Mouse (Mus musculus): ENCODE measurements at regions not wholly inside any gene's neighbourhood (a gene's known extent, or its start where the extent isn't known, plus 50 kb on each side); places are given as distances from the start of the nearest gene placed in this dataset.

- Histone ChIP-seq H3K4me3 (ENCODE audit: low read depth, low read length) (no peak overlapping the region), H3K27me3 (ENCODE audit: control insufficient read depth, insufficient read depth, low read length) (no peaks in the 10 kb centered on the region), H3K36me3 (ENCODE audit: control insufficient read depth, insufficient read depth, low read length) (no peaks in the 10 kb centered on the region), H3K4me1 (ENCODE audit: control insufficient read depth, insufficient read depth, insufficient read length, low read length) (no peaks in the 10 kb centered on the region), H3K27ac (ENCODE audit: insufficient read depth, low read depth, low read length) (no peak overlapping the region)
- 83% methylated on average over 5 of the region's 5 CpGs for WGBS
- TF ChIP-seq POLR2A (IDR thresholded peaks at IDR 0.05; ENCODE audit: low read depth, low read length) = no peak
- no peak for TF ChIP-seq CTCF (IDR thresholded peaks at IDR 0.05; ENCODE audit: extremely low read depth, insufficient read length, insufficient replicate concordance, low read depth, low read length)
Measured at GRCm38 (mm10) chr7:70604471-70605174, 238.1 kb upstream of the Nr2f2 start.

DNA sequence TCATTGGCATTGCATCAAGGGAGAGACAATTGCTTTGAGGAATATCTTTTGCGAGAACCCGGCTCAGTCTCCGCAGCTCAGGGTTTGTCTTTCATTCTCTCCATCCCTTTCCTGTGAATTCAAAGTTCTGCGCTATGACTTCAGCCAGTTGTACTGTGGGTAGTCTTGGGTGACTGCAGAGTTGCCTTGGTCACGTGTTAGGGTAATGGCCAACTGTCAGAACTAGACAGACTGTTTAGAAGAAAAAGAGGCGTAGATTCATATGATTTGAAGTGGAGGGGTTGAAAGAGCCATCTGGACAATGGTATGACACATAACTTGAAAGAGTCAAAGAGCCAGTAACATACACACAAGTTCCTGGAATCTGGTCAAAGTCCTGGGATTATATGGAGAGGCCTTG is 226.5 kb upstream of the Nr2f2 start:
- no peaks in the 10 kb centered on the region for H3K4me1 ChIP-seq (ENCODE audit: control insufficient read depth, insufficient read depth, insufficient read length, low read length)
- no peaks in the 10 kb centered on the region for H3K36me3 ChIP-seq (ENCODE audit: control insufficient read depth, insufficient read depth, low read length)
- no peaks in the 10 kb centered on the region for H3K27me3 ChIP-seq (ENCODE audit: control insufficient read depth, insufficient read depth, low read length)
- H3K27ac ChIP-seq (ENCODE audit: insufficient read depth, low read depth, low read length) = no peak overlapping the region
- no peak overlapping the region for H3K4me3 ChIP-seq (ENCODE audit: low read depth, low read length)
- TF ChIP-seq POLR2A (IDR thresholded peaks at IDR 0.05; ENCODE audit: low read depth, low read length) = no peak
- no peak for TF ChIP-seq CTCF (IDR thresholded peaks at IDR 0.05; ENCODE audit: extremely low read depth, insufficient read length, insufficient replicate concordance, low read depth, low read length)
- 91% methylated on average over 6 of the region's 6 CpGs for WGBS

- Histone ChIP-seq H3K27me3 (ENCODE audit: control insufficient read depth, insufficient read depth, low read length) (no peaks in the 10 kb centered on the region), H3K4me3 (ENCODE audit: low read depth, low read length) (no peak overlapping the region), H3K36me3 (ENCODE audit: control insufficient read depth, insufficient read depth, low read length) (no peaks in the 10 kb centered on the region), H3K4me1 (ENCODE audit: control insufficient read depth, insufficient read depth, insufficient read length, low read length) (no peaks in the 10 kb centered on the region), H3K27ac (ENCODE audit: insufficient read depth, low read depth, low read length) (no peak overlapping the region)
- WGBS = 68% methylated on average over 13 of the region's 13 CpGs
- no peak for TF ChIP-seq CTCF (IDR thresholded peaks at IDR 0.05; ENCODE audit: extremely low read depth, insufficient read length, insufficient replicate concordance, low read depth, low read length)
- TF ChIP-seq POLR2A (IDR thresholded peaks at IDR 0.05; ENCODE audit: low read depth, low read length) = no peak
Measured at GRCm38 (mm10) chr7:70591361-70592256, 225.1 kb upstream of the Nr2f2 start.

- no peaks in the 10 kb centered on the region for H3K36me3 ChIP-seq (ENCODE audit: control insufficient read depth, insufficient read depth, low read length)
- no peak for TF ChIP-seq POLR2A (IDR thresholded peaks at IDR 0.05; ENCODE audit: low read depth, low read length)
- no peak for TF ChIP-seq CTCF (IDR thresholded peaks at IDR 0.05; ENCODE audit: extremely low read depth, insufficient read length, insufficient replicate concordance, low read depth, low read length)
- H3K27ac ChIP-seq (ENCODE audit: insufficient read depth, low read depth, low read length) = no peak overlapping the region
- no peaks in the 10 kb centered on the region for H3K4me1 ChIP-seq (ENCODE audit: control insufficient read depth, insufficient read depth, insufficient read length, low read length)
- no peak overlapping the region for H3K4me3 ChIP-seq (ENCODE audit: low read depth, low read length)
- WGBS = 70% methylated on average over 5 of the region's 5 CpGs
- no peaks in the 10 kb centered on the region for H3K27me3 ChIP-seq (ENCODE audit: control insufficient read depth, insufficient read depth, low read length)
Measured at GRCm38 (mm10) chr7:70589713-70590112, 223.2 kb upstream of the Nr2f2 start.

DNA sequence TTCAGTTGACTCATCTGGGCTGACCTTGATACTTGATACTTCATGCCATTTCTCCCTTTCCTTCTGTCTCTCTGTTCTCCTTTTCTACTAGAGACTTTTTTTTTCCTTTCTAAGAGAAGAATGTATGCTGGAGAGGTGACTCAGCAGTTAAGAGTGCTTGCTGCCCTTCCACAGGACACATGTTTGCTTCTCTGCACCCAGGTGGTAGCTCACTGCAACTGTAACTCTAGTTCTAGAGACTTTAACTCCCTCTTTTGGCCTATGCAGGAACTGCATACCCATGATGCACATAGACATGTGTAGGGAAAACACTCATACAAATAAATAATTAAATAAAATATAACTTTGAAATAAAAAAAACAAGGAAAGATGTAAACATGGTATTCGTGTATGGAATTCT is 221.5 kb upstream of the Nr2f2 start:
- H3K4me1 ChIP-seq (ENCODE audit: control insufficient read depth, insufficient read depth, insufficient read length, low read length) = no peaks in the 10 kb centered on the region
- no peaks in the 10 kb centered on the region for H3K27me3 ChIP-seq (ENCODE audit: control insufficient read depth, insufficient read depth, low read length)
- H3K4me3 ChIP-seq (ENCODE audit: low read depth, low read length) = no peak overlapping the region
- H3K36me3 ChIP-seq (ENCODE audit: control insufficient read depth, insufficient read depth, low read length) = no peaks in the 10 kb centered on the region
- TF ChIP-seq POLR2A (IDR thresholded peaks at IDR 0.05; ENCODE audit: low read depth, low read length) (no peak), CTCF (IDR thresholded peaks at IDR 0.05; ENCODE audit: extremely low read depth, insufficient read length, insufficient replicate concordance, low read depth, low read length) (no peak)
- H3K27ac ChIP-seq (ENCODE audit: insufficient read depth, low read depth, low read length) = no peak overlapping the region
- 86% methylated on average over 1 of the region's 1 CpGs for WGBS

DNA sequence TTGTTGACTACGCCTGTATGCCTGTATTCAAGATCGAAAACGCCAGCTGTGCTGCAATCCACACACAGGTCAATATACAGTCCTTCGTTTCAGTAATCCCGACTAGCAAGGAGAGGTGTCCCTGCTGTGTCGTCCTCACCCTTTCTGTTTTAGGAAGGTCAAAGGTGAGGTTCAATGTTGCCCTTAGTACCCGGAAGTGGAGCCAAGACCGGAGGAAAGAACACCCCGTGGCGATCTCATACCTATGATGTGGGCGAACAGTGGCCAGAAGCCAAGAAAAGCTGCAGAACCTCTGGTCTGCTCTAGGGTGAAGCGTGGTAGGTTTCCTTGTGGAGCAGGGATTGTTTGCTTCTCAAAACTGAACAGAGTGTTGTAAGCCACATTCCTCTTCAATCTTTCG is 217.9 kb upstream of the Nr2f2 start:
- no peaks in the 10 kb centered on the region for H3K4me1 ChIP-seq (ENCODE audit: control insufficient read depth, insufficient read depth, insufficient read length, low read length)
- no peak overlapping the region for H3K27ac ChIP-seq (ENCODE audit: insufficient read depth, low read depth, low read length)
- WGBS = 53% methylated on average over 13 of the region's 13 CpGs
- no peaks in the 10 kb centered on the region for H3K27me3 ChIP-seq (ENCODE audit: control insufficient read depth, insufficient read depth, low read length)
- no peak overlapping the region for H3K4me3 ChIP-seq (ENCODE audit: low read depth, low read length)
- TF ChIP-seq CTCF (IDR thresholded peaks at IDR 0.05; ENCODE audit: extremely low read depth, insufficient read length, insufficient replicate concordance, low read depth, low read length) (no peak), POLR2A (IDR thresholded peaks at IDR 0.05; ENCODE audit: low read depth, low read length) (no peak)
- no peaks in the 10 kb centered on the region for H3K36me3 ChIP-seq (ENCODE audit: control insufficient read depth, insufficient read depth, low read length)
